Mouse (Mus musculus) yolk sac, embryonic 10.5 days (tissue): ENCODE measurements at regions not wholly inside any gene's neighbourhood (a gene's known extent, or its start where the extent isn't known, plus 50 kb on each side); places are given as distances from the start of the nearest gene placed in this dataset.
A peak's percentile ranks its signal among the peaks of the same experiment; 100 is the strongest.

Source experiments
- DNase-seq: peaks from one replicate; pipeline ENCODE4 v3.0.0-alpha.2; 2017; ENCODE audit warnings: low spot score

DNA sequence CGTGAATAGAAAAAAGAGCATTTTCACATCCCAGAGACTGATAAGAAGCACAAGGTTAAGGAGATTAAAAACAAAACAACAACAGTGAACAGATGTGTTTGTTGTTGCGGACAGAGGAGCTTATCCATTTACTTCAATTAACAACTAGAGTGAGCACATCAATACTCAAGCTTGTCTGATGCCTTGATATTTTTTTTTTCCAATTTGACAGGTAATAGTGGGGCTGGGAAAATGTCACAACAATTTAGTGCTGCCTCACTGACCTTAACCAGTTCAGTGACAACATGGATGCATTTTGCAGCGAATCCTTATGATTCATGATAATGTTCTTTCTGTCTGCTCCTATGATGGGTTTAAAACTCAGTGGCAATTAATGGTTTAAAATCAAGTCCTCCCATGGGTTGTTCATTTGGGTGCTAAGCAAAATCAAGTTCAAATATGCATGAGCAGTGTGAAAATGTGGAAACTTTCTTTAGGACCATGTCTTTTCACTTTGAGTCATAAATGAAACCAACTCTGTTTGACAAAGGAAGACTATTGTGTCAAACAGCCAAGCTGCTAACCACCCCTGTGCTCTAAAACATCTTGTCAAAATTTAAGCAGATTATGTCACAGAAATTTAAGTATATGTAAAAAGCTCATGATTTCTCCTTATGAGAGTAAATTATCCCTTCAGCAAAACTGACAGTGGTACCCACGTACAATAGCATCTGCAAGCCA is 641.0 kb downstream of the Car8 start:
- DNase-seq = no peak

DNA sequence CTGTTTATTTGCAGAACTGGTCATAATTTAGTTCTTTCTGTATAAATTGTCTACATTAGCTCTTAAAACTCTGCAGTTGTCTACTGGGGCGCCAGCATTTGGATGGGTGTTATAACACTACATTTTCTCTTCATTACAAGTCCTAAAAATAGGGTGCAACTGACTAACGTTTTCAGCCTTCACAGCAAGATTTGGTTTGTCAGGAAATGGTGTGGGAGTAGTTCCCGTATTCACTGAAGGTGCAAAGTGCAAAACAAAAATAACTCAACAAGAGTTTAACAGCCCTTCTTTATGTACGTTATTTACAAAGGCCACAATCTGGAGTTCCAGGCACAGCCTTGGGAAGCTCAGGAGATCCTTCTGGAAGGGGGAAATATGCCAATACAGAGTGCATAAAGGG is 642.7 kb downstream of the Car8 start:
- DNase-seq = no peak

DNA sequence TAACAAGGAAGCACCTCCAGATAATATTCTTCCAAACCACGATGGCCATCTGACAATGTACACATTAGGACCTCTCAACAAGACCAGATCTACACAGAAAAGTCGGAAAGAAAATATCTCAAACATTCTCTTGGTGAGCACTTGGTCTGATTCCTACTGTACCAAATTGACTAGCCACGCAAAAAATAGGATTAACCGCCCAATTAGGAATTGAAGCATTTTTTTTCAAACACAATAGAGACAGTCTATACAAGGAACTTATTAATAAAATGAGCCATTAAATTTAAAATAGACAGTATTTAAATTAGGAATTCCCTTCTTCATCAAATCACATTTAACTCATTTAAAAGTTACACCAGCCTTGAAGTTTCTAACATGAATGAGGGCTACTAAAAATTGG is 655.0 kb downstream of the Car8 start:
- no peak for DNase-seq

GRCm38 (mm10) chr4:7581931-7582330 is 656.9 kb downstream of the Car8 start:
- no peak for DNase-seq

- no peak for DNase-seq
These were observed 657.5 kb downstream of the Car8 start for GRCm38 (mm10) chr4:7581220-7581916.

GRCm38 (mm10) chr4:7580554-7581219 is 658.2 kb downstream of the Car8 start:
- no peak for DNase-seq

DNA sequence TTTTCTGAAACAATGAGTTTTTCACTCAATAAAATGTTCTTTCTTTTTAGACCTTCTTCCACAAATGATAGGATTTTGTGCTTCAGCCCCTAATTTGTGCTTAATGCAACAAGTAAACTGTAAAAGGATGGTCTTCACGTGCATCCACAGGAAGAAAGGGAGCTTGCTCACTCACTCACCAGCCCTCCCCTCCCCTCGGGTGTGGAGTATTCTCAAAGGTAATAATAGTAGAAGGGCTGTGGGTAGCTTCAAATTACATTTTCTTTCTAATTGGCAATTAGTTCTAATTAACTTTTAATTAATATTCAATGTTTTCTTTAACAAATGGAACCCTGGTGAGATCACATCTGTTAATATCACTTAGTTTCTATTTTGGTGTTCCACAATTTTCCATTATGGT is 664.8 kb downstream of the Car8 start:
- DNase-seq = no peak

DNA sequence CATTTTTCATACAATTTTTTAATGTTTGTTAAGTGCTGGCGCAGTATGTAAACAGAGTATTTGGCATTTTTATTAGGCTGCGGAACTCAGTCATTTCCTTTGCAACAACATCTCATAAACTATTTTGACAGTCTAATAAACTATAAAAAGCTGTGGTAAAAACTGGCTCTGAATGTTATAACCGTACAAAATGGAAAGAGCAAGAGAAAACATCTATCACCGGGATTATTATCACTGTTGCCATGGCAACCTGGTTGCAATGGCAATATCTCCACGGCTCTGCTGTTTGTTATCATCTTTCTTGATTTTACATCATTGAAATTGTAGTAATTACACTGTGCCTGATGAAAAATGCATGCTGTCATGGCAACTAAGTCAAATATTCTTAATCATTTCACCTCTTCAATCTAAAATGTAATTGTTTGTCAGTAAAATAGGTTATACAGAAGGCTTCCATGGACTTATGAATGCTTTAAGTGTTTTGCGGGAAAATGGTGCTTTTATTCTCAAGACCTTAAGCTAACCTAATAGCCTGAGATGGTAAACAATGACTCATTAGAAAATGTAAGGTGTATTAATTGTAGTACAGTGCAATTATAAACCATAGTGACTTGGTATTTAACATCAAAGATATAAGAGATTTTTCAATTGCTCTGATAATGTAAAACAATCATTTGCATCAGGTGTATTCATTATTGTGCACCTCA is 671.0 kb downstream of the Car8 start:
- no peak for DNase-seq

DNA sequence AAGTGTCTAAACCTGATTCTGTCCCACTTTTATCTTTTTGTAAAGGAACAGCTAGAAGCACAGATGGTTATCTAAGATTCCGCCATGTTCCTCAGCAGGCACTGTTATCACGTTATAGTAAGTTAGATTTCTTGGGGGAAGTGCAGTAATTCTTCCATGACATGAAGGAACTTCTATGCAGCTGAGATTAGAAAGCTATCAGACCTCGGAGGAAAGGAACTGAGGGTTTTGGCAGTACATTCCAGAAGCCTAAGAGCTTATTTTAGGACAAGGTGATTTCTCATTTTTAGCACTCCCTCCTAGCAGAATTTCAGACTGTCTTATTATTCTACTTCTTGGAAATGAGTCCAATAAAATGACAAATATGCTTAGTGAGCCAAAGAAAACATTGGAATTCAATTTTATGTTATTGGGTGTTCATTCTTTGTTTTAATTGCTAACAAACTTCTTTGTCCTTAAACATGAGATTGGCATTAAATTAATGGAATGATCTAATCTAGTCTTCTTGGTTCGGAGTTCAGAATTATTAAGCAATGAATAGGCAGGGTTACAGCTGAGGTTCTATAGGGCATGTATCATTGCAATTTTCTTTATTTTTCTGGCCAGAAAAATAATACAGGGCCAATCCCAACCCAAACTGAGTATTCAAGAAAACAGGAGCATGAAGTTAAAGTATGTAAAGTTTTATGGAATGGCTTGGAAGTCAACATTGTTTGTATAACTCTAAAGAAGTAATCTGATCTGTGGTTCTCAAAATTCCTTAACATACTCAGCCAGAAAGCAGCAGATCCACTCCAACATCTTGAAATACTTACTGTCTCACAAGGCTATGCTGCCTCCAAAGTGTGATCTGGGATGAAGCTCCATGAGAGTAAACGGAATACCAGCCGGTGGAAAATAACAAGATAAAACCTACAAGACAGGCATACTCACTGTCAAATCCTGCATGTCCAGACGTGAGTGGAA is 678.7 kb downstream of the Car8 start:
- no peak for DNase-seq

GRCm38 (mm10) chr4:7558721-7559120 is 680.1 kb downstream of the Car8 start:
- no peak for DNase-seq

DNA sequence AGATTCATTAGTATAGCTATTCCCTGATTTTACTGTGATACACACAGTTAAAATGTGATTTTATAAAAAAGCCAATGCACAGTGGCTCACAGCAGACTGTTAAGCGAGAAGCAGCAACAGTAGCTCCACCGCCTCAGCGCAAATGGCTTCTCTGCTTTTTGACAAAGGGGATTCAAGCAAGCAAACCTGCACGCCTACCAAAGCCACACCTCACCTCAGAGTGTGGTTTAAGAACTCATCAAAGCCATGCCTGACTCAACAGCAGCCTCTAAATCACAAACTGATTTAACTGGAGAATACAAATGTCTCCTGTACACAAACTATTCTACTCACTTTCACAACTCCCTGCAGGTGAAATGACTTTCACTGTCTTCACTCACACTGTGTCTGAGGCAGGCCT is 704.5 kb downstream of the Car8 start:
- no peak for DNase-seq

GRCm38 (mm10) chr4:7527718-7528117 is 711.1 kb downstream of the Car8 start:
- no peak for DNase-seq

DNA sequence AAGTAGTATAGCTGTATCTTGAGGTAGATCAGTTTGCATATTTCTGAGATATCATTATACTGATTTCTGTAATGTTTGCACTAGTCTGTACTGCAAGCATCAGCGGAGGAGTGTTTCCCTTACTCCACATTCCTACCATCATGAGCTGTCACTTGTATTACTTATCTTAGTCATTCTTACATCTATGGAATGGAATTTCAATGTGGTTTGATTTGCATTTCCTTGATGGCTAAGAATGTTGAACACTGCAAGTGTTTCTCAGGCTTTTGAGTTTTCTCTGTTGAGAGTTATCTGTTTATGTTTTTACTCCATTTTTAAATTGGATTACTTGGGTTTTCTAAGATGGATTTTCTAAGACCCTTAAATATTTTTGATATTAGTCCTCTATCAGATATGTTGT is 725.8 kb downstream of the Car8 start:
- no peak for DNase-seq

DNA sequence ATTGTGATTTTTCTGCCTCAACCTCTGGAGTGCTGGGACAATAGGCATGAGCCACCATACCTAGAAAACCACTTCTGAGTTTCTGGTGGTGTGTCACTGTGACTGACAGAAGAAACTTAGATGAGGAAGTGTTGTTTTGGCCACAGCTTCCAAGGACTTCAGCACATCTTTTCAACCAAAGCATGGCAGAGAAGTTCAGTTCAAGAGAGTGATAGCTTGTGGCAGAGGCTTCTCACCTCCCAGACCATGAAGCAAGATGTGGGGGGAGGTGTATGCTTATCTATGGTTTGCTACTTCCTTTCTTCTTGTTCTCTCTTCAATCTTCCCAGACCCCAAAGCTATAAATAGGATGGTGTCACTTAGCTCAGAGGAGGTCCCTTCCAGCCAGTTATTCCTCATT is 753.3 kb downstream of the Car8 start:
- no peak for DNase-seq

- peak; percentile 6 for DNase-seq
These were observed 783.7 kb downstream of the Car8 start for GRCm38 (mm10) chr4:7455130-7455529.

DNA sequence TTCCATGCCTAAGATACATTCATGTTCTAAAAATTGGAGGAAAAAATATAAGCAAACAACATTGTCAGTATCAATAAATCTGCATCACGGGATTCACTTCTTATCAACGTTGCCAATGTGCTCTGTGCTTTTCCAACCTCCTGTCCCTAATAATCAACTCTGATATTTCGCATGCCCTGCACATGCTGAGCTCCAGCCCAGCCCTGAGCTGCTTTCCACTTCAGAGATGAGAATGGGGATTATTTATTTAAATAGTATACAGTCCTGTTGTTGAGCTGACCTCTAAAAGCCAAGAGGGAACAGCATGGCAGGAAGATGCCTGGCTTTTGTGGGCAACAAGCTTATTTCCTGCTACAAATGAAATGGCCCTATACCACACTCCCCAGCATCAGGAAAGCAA is 786.2 kb downstream of the Car8 start:
- no peak for DNase-seq

GRCm38 (mm10) chr4:7450991-7451390 is 787.9 kb downstream of the Car8 start:
- no peak for DNase-seq

- no peak for DNase-seq
These were observed 809.5 kb downstream of the Car8 start for GRCm38 (mm10) chr4:7429308-7429707.

GRCm38 (mm10) chr4:7424081-7424480 is 814.8 kb downstream of the Car8 start:
- DNase-seq = no peak

DNA sequence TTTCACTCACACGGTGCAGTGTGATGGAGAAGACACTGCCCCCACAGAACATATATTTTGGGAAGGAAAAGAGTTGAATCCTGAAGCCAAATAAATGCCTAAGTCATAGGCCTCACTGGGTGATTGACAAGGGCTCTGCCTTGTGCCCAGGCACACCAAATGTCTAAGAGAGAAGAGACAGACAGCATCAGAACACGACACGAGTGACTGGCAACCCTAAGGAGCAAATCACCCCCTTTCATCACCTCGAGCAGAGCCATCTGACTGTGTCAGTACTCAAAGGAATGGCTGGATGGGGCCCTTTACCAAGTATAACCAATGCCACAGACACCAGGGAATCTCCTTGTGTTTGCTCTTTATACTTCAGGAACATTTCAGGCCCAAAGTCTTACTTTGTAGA is 815.6 kb downstream of the Car8 start:
- no peak for DNase-seq

DNA sequence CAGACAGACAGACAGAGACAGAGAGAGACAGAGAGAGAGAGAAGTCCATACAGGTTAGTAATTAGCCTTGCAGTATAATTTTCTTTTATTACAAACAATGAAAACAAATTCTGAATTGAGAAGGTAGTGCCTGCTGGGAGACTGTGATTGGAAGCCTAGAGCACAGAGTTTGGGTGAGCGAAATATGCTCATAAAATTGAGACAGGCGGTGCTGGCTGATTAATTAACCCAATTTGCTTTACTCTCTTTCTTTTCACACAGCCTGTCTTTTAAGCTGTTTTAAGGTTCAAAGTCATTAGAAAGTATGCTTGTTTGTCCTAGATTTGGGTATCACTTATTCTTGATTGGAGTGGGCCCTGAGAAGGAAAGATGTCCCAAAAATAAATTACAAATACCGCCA is 816.1 kb downstream of the Car8 start:
- no peak for DNase-seq

GRCm38 (mm10) chr4:7414301-7414700 is 824.5 kb downstream of the Car8 start:
- no peak for DNase-seq
